Mouse (Mus musculus): ENCODE data around the gene Klre1.

DNA sequence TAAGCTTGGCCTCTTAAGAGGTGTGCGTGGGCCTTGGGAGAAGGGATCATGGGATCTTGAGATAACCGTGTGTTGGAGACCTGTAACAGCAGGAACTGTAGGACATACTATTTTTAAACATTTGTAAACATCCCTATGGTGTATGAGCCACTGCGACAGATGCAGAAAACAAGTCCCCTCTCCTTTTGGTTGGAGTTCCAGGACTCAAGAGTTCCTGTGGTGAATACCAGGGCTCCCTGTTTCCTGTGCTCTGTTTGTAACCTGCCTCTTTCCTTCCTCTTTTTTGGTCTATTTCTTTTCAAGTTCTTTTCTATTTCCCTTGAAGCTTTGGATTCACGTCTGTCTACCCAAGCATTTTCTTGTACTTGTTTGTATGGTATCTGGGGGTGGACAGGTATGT is 42.0 kb upstream of the Klre1 start:
- no peak for TF ChIP-seq POLR2A (IDR thresholded peaks at IDR 0.05; ENCODE audit: borderline replicate concordance, extremely low read depth, low read depth, low read length)
- no peak for TF ChIP-seq CTCF (IDR thresholded peaks at IDR 0.05; ENCODE audit: insufficient read depth, low read length)

Data from lung, adult 2 months (tissue).